Mouse (Mus musculus): Measurements from ENCODE around the gene Plekha1.

- TF ChIP-seq CTCF (IDR thresholded peaks at IDR 0.05; ENCODE audit: insufficient read depth, low read depth, low read length) (no peak), POLR2A (IDR thresholded peaks at IDR 0.05; ENCODE audit: insufficient read depth, low read depth, low read length) (no peak)
Measured at GRCm38 (mm10) chr7:130834958-130835861, 30.3 kb upstream of the Plekha1 start.

Data from olfactory bulb, adult 2 months (tissue).